Mouse (Mus musculus) myocyte (in vitro differentiated cells): ENCODE data around the gene Dnm2.

Experiments
- CEBPB ChIP-seq: IDR thresholded peaks from 2 replicates; pipeline ENCODE4 v1.6.1; 2011; ENCODE audit warnings: mild to moderate bottlenecking, moderate library complexity; ENCODE audit not compliant: poor library complexity, insufficient read depth, severe bottlenecking
- MAX ChIP-seq: IDR thresholded peaks from one replicate; pipeline ENCODE4 v1.6.1; 2011; ENCODE audit warnings: low read depth, mild to moderate bottlenecking, control low read depth
- MYOD1 ChIP-seq, 3 experiments: IDR thresholded peaks; one replicate each; pipeline ENCODE4 v1.6.1; 2011; ENCODE audit warnings: control low read depth in 2 of 3, low read depth in 2 of 3, mild to moderate bottlenecking in 2 of 3, moderate library complexity in 1 of 3; ENCODE audit not compliant: insufficient read length in 2 of 3, control insufficient read depth in 1 of 3
- MYOG ChIP-seq, 3 experiments: IDR thresholded peaks; one replicate each; pipeline ENCODE4 v1.6.1; 2011; ENCODE audit warnings: control low read depth in 2 of 3, low read depth in 2 of 3, mild to moderate bottlenecking in 2 of 3; ENCODE audit not compliant: insufficient read length in 2 of 3, control insufficient read depth in 1 of 3, insufficient read depth in 1 of 3
- POLR2A ChIP-seq: IDR thresholded peaks from one replicate; pipeline ENCODE4 v1.6.1; 2011; ENCODE audit warnings: low read depth, mild to moderate bottlenecking, control low read depth, moderate library complexity; ENCODE audit not compliant: insufficient read length
- POLR2AphosphoS2 ChIP-seq: IDR thresholded peaks from one replicate; pipeline ENCODE4 v1.6.1; 2011; ENCODE audit warnings: low read depth, control low read depth; ENCODE audit not compliant: insufficient read length
- SRF ChIP-seq: IDR thresholded peaks from one replicate; pipeline ENCODE4 v1.6.1; 2011; ENCODE audit warnings: low read depth; ENCODE audit not compliant: control insufficient read depth, insufficient read length
- TCF12 ChIP-seq: IDR thresholded peaks from one replicate; pipeline ENCODE4 v1.6.1; 2011; ENCODE audit warnings: mild to moderate bottlenecking, control low read depth; ENCODE audit not compliant: poor library complexity, insufficient read depth, severe bottlenecking
- USF1 ChIP-seq: IDR thresholded peaks from one replicate; pipeline ENCODE4 v1.6.1; 2011; ENCODE audit warnings: low read depth, mild to moderate bottlenecking, control low read depth, moderate library complexity

DNA sequence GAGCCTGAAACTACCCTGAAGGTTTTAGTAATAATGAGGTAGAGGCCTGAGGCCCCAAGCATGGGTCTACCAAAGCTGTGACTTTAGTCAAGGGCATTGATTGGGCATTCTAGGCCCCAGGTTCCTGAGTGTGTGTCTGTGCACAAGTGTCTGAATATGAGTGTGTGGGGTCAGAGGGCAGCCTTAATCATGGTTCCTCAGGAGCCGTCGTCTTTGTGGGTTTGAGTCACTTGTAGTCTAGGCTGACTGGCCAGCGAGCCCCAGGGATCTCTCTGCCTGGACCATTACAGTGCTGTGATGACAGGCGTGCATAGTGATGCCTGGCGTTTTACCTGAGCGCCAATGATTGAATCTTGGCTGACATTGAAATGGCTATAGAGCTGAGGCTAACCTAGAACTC lies 3.5 kb downstream of the Dnm2 start:
- TF ChIP-seq MAX, result no peak
- no peak for TF ChIP-seq USF1
- TF ChIP-seq POLR2A, result no peak
- no peak for TF ChIP-seq MYOD1 (IDR thresholded peaks at IDR 0.05; ENCODE audit: control insufficient read depth in 1 of 3, insufficient read length in 2 of 3, low read depth in 2 of 3)
- no peak for TF ChIP-seq CEBPB
- TF ChIP-seq SRF, result no peak
- TF ChIP-seq POLR2AphosphoS2, result no peak
- TF ChIP-seq TCF12, result no peak
- no peak for TF ChIP-seq MYOG (IDR thresholded peaks at IDR 0.05; ENCODE audit: control insufficient read depth in 1 of 3, insufficient read depth in 1 of 3, insufficient read length in 2 of 3, low read depth in 2 of 3)
